Mouse (Mus musculus) heart, postnatal 10 days (tissue): ENCODE results near the gene 1700029I15Rik. TPM values are rescaled to one million over a fixed set of nuclear protein-coding genes. Genes with fewer than 3 reads are reported as not detected.
A peak's percentile ranks its signal among the peaks of the same experiment; 100 is the strongest.

ENCODE experiments used
- DNase-seq, 2 experiments: peaks; one replicate each; pipeline ENCODE4 v3.0.0; 2021
- intact Hi-C: fragments of 180-260 bp; cut with DNase I; formaldehyde crosslinking; loops from one replicate; pipeline ENCODE4 v1.15.1; 2025
- total RNA-seq, 2 experiments: library from RNA; stranded (reverse); gene quantifications; 2 replicates each; pipeline ENCODE4 v1.2.3; 2021

1700029I15Rik gene
- total RNA-seq, 2 experiments from 2014 or later, result 2.0 to 2.1 TPM

- intact Hi-C loops, result loop anchor here (2.0 to 5.0 kb wide), 2 partner anchors 14 to 46 kb away; no protein-coding TSS in a partner anchor
Measured at GRCm38 (mm10) chr2:92423156-92423555, 40.8 kb downstream of the 1700029I15Rik start.

GRCm38 (mm10) chr2:92423702-92424461 is 41.5 kb downstream of the 1700029I15Rik start:
- DNase-seq, result peak; percentile 97
- intact Hi-C loops, result loop anchor here (2.0 to 5.0 kb wide), 2 partner anchors 13 to 47 kb away; no protein-coding TSS in a partner anchor

More at GRCm38 (mm10) chr2:92423156-92423555, 40.8 kb downstream of the 1700029I15Rik start:
- no peak for DNase-seq

- intact Hi-C loops, result loop anchor here (5.0 kb wide), 1 partner anchor 47 kb away; no protein-coding TSS in a partner anchor
- DNase-seq, result peak; percentile 79 to 83
Measured at GRCm38 (mm10) chr2:92424462-92425308, 42.3 kb downstream of the 1700029I15Rik start.

GRCm38 (mm10) chr2:92425366-92425765 is 43.0 kb downstream of the 1700029I15Rik start:
- intact Hi-C loops, result no loop called here

DNA sequence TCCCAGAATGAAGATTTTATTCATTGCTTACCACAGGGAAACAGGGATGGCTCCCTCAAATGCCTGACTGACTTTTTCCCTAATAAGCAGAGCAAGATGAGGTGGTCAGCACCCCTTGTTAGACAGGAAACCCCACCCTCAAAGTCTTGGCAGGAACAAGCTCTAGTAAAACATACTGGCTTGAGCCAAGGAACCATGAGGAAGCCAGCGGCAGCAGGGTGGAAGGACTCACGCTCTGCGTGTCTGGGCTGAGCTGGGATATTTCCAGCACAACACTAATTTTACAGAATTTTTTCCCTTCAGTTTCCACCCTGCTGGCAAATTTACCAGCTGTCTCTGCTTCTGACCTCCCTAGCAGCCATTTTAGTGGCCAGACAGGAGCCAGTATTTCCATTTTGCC is 44.1 kb downstream of the 1700029I15Rik start:
- DNase-seq, result peak; percentile 73 to 76
- intact Hi-C loops, result no loop called here

More at GRCm38 (mm10) chr2:92425366-92425765, 43.0 kb downstream of the 1700029I15Rik start:
- no peak for DNase-seq

DNA sequence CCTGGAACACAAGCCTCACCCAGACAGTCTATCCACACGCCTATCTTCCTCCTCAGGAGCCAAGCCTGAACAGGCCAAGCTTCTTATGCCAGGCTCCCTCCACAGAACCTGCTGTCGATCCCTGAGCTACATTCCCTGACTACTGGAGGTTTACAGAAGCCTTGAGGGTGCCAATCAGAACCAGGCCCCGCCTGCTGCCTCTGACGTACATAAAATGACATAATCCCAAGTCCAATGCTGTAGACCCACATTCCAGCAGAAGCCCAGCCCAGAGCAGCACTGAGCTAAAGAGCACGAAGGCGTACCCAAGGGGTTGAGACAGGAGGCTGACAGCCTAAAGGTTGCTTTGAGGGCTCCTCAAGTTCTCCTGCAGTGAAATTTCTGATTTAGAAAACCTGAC is 45.5 kb downstream of the 1700029I15Rik start:
- DNase-seq, result peak; percentile 85 to 91
- intact Hi-C loops, result no loop called here

GRCm38 (mm10) chr2:92430089-92430488 is 47.8 kb downstream of the 1700029I15Rik start:
- intact Hi-C loops, result loop anchor here (5.0 kb wide), 1 partner anchor 38 kb away; no protein-coding TSS in a partner anchor

DNA sequence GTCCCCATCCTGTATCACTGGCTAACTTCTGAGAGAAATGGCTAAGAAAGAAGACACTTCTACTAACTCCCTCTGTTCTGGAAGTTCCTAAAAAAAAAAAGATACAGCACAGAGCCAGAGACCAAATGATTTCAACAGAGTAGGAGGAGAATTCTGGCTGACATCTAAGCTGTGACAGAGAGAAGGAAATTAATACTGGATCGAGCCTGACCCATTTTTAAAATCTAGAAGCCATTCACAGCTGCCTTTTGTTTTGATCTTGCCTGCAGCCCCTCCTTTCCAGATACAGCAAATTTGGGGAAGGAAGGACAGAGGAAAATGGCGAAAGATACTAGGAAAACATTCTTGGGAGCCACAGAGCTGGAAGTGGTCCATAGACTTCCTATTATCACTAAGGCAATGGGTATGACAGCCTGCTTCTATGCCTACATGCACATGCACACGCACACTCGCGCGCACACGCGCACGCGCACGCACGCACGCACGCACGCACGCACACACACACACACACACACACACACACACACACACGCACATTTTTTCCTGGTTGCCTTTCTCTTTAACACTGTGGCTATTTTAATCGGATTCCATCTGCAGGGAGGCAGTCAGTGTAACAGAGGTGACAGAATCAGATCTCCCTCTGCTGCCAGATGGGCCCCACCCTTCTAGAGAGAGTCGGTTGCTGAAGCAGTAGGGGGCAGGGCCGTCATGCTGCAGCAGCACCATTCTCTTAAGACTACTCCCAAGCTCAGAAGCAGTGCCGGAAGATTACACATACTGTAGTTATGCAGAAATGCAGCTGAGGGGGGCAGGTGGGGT is 48.6 kb downstream of the 1700029I15Rik start:
- peak; percentile 67 to 73 for DNase-seq
- intact Hi-C loops, result loop anchor here (5.0 kb wide), 1 partner anchor 39 kb away; no protein-coding TSS in a partner anchor

More at GRCm38 (mm10) chr2:92430089-92430488, 47.8 kb downstream of the 1700029I15Rik start:
- peak in 1 of 2 experiments; percentile 9 for DNase-seq

- DNase-seq, result peak in 1 of 2 experiments; percentile 24
- intact Hi-C loops, result loop anchor here (5.0 kb wide), 1 partner anchor 39 kb away; no protein-coding TSS in a partner anchor
Measured at GRCm38 (mm10) chr2:92431611-92432179, 49.4 kb downstream of the 1700029I15Rik start.

- intact Hi-C loops, result loop anchor here (5.0 kb wide), 1 partner anchor 40 kb away; no protein-coding TSS in a partner anchor
- DNase-seq, result peak; percentile 61 to 73
Measured at GRCm38 (mm10) chr2:92432299-92433295, 50.3 kb downstream of the 1700029I15Rik start.

DNA sequence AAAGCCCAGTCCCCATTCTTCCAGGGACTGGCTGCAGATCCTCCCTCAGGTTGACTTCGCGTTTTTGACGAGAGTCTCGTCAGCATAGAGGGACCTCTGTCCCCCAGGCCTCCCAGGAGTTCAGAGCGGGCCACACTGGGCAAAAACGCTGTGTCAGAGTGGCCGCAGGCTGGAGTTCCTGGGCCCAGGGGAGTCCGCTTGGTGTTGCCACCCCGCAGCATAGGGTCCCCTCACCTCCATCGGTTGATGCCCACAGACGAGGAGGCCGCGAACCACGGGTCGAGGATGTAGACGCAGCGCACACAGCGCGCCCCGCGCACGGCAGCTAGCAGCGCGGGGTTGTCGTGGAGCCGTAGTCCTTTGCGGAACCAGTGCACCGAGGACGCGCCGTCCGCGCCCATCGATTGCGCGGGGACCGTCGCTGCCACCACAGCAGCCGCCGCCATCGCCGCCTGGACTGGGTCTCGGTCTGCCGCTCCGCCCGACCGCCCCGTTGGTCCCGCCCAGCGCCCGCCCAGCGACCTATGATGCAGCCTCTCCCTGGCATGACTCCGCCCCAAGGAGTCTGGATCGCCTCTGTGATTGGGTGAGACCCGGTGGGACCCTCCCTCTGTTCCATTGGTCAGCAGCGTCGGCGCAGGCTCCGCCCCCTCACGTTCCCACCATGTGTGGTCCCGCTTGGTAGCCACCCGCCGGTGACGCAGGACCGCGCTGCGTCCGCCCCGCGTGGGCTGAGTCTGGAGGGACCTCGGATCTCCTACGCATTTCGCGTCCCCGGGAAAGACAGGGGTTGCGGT is 51.4 kb downstream of the 1700029I15Rik start, which contains the start of gene Cry2:
Cry2 (minus strand) TSS at position 466 of the 797 bp plus-strand sequence.
- intact Hi-C loops, result loop anchor here (5.0 kb wide), 1 partner anchor 41 kb away; no protein-coding TSS in a partner anchor
- DNase-seq, result peak; percentile 99

DNA sequence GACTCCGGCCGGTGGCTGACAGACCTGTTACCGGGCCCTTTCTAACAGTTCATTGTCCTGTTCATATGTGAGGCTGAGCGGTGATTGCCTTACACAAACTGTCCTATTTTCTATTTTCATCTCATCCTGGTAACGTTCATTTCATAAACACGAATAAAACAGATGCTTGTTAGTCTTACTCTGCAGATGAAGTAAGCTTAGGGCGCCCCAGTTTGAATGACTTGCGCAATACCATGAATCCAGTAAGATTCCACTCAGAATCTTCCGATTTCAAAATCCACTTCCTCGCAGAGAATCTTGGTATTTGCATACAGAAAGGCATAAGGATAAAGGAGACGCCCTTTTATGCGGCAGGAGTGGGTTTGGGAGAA is 52.0 kb downstream of the 1700029I15Rik start:
- intact Hi-C loops, result loop anchor here (5.0 kb wide), 1 partner anchor 42 kb away; no protein-coding TSS in a partner anchor

DNA sequence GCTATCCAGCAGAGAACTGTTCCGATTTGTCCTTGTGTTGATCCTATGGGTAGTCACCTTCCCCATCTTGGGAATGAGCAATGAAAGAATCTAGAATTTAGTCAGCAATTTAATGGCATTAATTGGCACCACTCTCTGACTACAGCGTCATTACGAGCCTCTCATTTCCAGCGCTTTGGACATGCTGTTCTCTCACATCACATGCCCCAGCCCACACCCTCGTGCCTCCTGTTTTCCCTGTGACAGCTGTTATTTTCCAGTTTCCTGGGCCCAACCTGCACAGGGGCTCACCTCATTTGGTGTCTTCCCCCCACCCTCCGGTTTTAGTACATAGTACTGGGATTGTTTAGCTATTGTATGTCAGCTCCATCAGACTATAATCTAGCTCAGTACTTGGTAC is 52.7 kb downstream of the 1700029I15Rik start:
- intact Hi-C loops, result loop anchor here (5.0 kb wide), 1 partner anchor 248 kb away; no protein-coding TSS in a partner anchor
- no peak for DNase-seq

More for the DNA sequence above, 52.0 kb downstream of the 1700029I15Rik start:
- DNase-seq, result no peak
